Mouse (Mus musculus) right cerebral cortex, postnatal 10 days (tissue): Measurements from ENCODE around the gene Cops2.

Source experiments
- DNase-seq, 2 experiments: peaks; one replicate each; pipeline ENCODE4 v3.0.0; 2021; ENCODE audit warnings: low spot score in 2 of 2

Cops2 gene

DNA sequence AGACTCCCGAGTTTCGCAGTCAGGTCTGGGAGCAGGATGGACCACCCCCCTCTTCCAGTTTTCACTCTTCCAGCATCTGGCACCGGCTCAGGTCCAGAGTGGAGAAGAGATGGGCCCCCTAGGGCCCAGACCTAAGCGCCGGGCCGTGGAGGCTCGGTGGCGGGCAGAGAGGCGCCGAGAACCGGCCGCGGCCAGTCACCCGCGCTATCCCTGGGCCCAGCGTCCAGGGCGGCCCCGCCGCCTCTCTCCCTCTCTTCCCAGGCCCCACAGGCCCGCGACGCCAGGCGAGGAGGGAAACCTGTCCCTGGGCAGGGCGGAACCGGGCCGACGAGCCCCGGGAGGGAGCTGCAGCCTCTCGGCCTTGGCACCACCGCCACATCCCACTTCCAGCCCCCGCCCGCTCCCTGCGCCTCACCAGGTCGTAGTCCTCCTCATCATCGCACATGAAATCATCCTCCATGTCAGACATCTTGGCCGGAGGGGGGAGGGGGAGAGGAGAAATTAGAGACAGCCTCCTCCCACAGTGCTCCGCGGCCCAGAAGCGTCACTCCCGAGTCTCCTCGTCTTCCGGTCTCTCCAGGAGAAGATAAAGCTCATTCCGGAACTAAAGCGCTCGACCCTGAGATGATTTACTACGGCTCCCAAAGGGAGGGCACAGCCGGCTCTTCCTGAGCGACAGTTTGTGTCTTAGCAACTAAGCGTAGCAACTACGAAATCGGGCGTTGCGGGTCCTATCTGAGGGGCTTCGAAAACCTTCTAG is at the start of gene Cops2, which contains the start of gene Galk2:
Gene Cops2, minus strand, starts transcription at position 619 of the 760 bp plus-strand sequence.
Gene Galk2, plus strand, starts transcription at position 589 of the 760 bp plus-strand sequence.
- peak; percentile 98 for DNase-seq

GRCm38 (mm10) chr2:125907580-125908255 is 48.8 kb upstream of the Cops2 start:
- no peak for DNase-seq

GRCm38 (mm10) chr2:125906407-125907066 is 47.6 kb upstream of the Cops2 start:
- no peak for DNase-seq

DNA sequence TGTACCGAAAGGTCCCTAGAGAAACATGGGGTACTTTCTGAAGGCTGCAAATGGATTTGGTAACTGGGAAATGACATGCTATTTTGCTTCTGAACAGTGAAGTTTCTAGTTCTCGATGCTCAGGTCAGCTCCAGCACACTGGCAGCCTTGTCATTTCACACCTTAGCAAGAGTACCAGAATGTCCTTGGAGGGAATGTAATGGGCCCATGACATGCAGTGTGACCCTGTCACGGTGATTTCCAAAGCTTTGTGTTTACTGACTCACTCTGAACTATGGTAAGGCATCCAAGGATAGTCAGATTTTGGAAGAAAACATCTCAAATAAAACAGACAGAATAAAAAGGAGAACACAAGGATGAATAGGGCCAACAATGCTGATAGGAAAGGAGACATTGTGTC is 42.5 kb upstream of the Cops2 start:
- no peak for DNase-seq

DNA sequence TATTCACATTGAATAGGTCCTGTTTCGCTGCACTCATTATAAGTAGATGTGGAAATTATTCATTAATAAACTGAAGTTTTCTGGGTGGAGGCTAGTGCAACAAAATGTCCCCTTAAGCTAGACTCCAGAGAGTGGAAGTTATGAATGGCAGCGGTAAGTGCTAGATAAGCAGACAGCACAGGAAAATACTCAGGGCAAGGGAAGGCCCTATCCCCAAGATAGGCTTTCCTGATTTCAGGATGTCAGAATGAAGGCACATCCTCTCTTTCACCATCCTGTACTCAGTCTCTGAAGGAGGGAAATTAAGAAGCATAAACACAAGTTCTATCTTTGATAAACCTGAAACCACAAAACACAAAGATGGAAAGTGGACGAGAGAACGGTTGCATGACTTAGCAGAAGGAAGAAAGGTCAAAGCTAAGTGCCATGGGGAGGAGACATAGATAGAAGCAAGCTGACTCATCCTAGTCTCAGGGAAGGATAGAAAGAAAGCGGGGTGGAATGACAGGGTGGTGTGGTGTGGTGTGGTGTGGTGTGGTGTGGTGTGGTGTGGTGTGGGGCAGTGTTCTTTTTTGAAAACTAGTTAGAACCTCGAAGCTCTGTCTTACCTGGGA is 42.0 kb upstream of the Cops2 start:
- DNase-seq = no peak

DNA sequence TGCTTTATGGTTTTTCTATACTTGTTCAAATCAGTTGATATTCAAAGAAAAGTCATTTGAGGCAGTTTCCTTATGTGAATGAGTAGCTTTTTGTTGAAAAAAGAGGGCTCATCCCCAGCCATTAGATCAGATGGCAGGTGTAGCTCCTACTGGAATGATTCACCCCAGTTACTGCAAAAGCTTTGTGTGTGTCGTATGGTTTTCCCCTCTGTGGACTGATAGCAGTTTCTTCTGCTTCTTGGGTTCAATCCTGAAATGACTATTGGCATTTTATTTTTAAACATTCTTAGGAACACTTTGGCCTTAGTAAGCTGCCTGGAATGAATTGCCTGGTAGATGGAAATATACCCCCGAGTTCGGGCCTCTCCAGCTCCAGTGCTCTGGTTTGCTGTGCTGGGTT is 37.4 kb upstream of the Cops2 start:
- DNase-seq = no peak

- DNase-seq = peak in 1 of 2 experiments; percentile 25
Measured at GRCm38 (mm10) chr2:125895099-125895498, 36.2 kb upstream of the Cops2 start.

DNA sequence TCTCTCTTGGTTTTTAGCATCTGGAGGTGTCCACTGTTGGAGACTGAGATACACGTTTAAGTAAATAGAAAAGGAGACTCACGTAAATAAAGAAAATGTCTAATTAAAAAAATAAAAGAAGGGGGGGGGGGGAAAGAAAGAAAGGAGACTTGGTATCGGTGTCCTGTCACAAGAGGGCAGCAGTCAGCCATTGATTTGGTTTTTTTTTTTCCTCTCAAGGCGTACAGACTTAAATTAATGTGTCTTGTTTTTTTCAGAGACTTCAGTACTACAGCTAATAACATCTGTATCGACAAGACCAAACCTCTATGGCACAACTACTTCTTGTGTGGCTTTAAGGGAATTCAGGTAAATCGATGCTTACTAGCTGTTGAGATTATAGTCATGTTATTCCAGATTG is 34.2 kb upstream of the Cops2 start:
- peak in 1 of 2 experiments; percentile 48 for DNase-seq

- DNase-seq = no peak
Measured at GRCm38 (mm10) chr2:125885891-125886576, 27.1 kb upstream of the Cops2 start.

DNA sequence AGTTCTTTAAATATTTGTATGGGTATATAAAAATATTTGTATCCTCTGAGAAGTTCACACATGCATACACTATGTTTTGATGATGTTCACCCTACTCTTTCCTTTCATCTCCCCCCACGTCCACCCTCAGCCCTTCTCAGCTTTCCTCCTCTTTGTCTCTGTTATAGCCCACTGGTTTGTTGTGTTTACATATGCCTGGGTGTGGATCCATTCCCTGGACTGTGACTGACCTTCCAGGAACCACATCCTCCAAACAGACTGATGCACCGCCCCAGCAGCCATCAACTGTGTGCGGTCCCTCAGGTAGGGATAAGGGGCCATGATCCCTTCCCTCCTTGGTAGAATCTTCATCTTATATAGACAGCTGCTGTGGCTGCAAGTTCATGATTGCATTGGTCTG is 11.2 kb upstream of the Cops2 start:
- no peak for DNase-seq

DNA sequence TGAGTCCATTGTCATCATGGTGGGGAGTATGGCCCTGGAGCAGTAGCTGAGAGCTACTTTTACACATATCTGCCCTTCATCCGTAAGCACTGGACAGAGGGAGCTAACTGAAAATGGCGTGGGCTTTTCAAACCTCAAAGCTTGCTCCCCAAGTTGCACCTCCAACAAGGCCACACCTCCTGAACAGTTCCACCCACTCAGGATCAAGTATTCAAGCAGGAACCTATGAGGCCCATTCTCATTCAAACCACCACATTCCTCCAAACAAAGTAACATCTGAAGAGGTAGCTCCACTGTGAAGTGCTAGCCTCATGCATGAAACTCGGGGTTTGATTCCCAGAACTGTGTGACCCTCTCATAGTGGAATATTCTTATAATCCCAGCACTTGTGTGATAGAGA is 9.4 kb upstream of the Cops2 start:
- no peak for DNase-seq

DNA sequence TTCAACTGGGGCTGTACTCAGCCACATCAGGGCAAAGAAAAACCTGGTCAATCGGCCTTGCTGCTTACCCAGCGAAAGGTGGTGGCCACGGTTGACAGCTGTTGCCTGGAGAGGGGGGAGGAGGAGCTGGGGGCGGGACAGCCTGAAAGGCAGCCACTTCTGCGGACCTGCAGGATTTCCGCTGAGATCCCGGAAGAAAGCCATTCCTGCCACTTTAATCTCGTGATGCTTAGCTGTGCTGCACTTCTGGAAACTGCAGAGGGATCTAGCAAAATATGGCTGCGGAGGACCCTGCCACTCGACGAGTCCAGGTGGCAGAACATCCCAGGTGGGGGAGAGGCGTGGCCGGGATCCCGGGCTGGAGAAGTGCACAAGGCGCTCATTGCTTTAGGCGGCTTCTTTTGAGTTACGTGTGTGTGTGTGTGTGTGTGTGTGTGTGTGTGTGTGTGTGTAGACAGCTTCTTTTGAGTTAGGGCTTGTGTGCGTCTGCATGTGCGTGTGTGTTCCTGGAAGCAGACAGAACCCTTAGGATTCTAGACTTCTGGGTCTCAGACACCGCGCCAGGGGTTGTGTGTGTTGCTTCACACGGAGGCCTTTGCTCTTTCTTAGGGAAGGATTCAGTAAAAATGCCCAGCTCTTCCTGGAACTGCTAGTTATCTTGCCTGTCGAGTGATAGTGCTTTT is 7.3 kb upstream of the Cops2 start:
- peak; percentile 62 to 66 for DNase-seq

- no peak for DNase-seq
Measured at GRCm38 (mm10) chr2:125865585-125865984, 6.6 kb upstream of the Cops2 start.

DNA sequence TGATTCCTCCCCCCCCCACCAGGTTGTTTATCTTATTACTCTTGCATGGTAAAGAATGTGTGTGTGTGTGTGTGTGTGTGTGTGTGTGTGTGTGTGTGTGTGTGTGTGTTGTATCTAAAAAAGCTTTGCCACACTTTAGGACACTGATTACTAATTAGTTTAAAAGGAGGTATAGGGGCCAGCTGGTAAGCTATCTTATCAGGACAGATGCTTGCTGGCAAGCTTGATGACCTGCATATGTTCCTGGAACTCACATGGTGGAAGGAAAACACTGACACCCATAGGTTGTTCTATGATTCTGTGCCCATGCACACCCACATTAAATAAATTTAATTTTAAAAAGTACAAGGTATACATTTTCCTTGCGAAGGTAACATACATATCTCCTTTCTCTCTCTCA is 5.6 kb upstream of the Cops2 start:
- no peak for DNase-seq

- DNase-seq = no peak
Measured at GRCm38 (mm10) chr2:125863799-125864198, 4.9 kb upstream of the Cops2 start.

GRCm38 (mm10) chr2:125857707-125858106 is 1.2 kb downstream of the Cops2 start:
- DNase-seq = no peak

DNA sequence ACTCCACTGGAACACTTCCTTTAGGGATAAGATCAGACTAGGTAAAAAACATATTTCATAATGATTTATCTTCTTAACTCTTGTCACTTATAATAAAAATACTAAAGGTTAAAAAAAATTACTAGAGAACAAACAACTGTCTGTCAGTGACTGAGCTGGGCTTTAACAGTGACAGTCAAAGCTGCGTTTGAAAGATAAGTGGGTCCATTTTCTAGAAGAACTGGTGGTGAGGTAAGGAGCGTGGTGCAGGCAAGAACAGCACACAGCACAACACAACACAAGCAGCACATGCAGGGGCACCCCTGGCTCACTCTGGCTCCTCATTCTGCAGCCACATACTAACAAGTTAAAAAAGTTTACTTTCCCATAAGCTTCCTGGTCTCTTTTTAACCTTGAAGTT is 7.7 kb downstream of the Cops2 start:
- no peak for DNase-seq

- DNase-seq = no peak
Measured at GRCm38 (mm10) chr2:125838708-125839284, 20.1 kb downstream of the Cops2 start.

DNA sequence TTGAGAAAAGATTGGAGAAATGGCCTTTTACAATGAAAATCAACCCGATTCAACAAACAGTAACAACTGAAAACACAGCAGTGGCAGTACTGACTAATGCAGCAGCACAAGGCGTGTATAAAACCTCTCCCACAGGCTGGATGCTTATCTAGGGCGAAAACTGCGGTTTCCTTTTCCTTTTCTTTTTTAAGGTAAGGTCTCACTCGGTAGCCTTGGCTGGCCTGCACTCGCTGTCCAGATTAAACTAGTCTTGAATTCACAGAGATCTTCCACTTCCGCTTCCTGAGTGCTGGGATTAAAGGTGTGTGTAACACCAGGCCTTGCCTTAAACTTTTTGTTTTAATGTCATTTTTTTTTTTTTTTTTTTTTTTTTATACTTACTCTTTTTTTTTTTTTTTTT is 20.8 kb downstream of the Cops2 start:
- no peak for DNase-seq

GRCm38 (mm10) chr2:125829924-125830323 is 29.0 kb downstream of the Cops2 start:
- no peak for DNase-seq

DNA sequence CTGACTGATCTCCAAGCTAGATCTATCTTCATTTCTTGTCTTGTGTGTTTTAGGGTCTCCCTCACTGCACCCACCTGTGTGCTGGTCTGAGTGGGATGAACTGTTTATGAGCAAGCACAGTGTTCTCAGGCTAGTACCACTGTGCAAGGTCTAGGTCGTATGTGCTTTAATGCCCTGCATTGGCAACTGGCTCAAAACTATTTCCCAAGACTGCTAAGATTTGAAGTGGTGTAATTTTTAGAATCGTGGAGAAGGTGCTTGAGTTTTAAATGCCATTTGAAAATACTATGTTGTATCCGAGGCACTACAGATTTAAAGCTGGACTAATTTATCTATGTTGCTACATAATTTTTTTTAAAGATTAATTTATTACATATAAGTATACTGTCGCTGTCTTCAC is 31.0 kb downstream of the Cops2 start:
- no peak for DNase-seq
